Mouse (Mus musculus) heart, postnatal 36 days (tissue): Measurements from ENCODE around the gene Tap1. TPM values are rescaled to one million over a fixed set of nuclear protein-coding genes. Genes with fewer than 3 reads are reported as not detected.
A peak's percentile ranks its signal among the peaks of the same experiment; 100 is the strongest.
"Not testable (repeated sequence)": the region's sequence is repeated elsewhere in the genome, so short reads cannot be mapped to it uniquely, and the experiment has no call there.

Source experiments
- DNase-seq, 2 experiments: peaks; one replicate each; pipeline ENCODE4 v3.0.0; 2021 to 2022
- intact Hi-C: fragments of 180-260 bp; cut with DNase I; formaldehyde crosslinking; loops from one replicate; pipeline ENCODE4 v1.15.1; 2025
- total RNA-seq, 2 experiments: library from RNA; stranded (reverse); gene quantifications; 2 replicates each; pipeline ENCODE4 v1.2.3; 2021

The Tap1 gene
- 1 to 10 TPM; 4.1 to 7.0 TPM for total RNA-seq

DNA sequence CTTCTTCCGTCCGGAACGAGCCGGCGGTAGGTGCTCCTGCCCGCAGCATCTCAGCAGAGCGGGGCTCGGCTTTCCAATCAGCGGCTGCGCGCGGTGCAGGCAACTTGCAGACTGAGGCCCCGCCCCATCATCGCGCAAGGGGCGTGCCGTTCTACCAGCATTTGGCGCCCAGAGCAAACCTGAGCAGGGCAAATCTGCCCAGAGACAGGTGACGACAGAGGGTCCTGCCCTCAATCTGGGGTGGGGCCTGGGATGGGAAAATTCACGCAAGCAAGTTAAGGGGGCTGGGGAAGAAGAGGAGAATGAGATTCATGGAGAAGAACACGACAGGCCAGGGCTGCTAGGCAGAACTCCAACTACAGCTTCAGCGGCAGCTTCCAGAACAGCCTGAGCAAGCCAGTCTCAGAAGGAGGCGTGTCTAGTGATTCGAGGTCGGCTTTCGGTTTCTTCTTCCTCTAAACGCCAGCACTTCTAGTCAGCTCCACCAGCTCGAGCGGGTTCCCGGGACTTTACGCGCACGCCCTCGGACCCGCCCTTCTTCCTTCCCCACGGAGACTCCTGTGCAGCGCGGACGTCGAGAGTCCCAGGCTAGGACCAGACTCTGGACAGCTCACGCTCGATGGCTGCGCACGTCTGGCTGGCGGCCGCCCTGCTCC, at the start of gene Tap1, which contains the start of gene Psmb9:
Tap1 (plus strand) TSS at position 293 of the 656 bp plus-strand sequence.
Psmb9 (minus strand) TSS at position 504 of the 656 bp plus-strand sequence.
- intact Hi-C loops, result loop anchor here (1.0 to 5.0 kb wide), 4 partner anchors 11 to 50 kb away; partner anchors contain the start of gene H2-Ob

GRCm38 (mm10) chr17:34137601-34138000, 49.8 kb upstream of the Tap1 start:
- no peak for DNase-seq
- intact Hi-C loops, result no loop called here

More for the DNA sequence above, at the start of gene Tap1, which contains the start of gene Psmb9:
- DNase-seq, result peak; percentile 99 to 100

DNA sequence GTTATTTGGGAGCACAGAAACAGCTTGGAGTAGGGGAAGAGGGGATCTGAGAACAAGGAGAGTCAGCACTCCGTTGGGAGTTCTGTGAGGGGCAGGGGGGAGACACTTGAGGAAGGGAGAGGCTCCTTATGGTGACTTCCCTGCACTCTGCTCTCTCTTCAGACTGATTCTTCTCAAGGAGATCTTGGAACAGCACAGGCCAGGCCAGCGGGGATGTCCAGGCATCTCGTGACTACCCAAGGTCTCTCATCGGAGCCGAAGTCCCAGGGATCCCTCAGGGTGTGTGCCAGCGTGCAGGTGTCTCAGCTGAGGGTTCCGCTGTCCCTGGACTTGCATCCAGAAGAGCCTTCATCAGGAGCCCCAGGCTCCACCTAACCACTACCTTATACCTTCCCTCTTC, 48.7 kb upstream of the Tap1 start:
- intact Hi-C loops, result no loop called here
- DNase-seq, result no peak

DNA sequence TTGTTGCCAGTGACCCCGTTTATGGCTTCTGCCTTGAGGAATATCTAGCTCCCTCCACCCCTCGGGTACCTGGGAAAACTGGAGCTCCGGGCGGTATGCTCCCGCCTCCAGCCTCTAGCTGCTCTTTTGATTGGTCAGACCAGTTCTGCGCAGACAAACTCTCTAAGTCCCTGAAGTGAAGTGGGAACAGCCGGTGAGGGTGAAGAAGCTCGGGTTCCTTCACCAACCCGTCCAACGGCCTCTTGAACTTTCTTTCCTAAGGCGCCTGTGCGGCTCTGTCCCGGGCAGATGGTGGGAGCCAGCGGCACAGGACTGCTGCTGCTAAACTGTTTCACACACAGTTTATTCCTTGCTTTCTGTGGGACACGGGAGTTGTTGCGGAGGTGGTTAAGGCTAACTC, 47.9 kb upstream of the Tap1 start:
- DNase-seq, result no peak
- intact Hi-C loops, result no loop called here

GRCm38 (mm10) chr17:34140240-34140639, 47.1 kb upstream of the Tap1 start:
- intact Hi-C loops, result no loop called here
- DNase-seq, result no peak

DNA sequence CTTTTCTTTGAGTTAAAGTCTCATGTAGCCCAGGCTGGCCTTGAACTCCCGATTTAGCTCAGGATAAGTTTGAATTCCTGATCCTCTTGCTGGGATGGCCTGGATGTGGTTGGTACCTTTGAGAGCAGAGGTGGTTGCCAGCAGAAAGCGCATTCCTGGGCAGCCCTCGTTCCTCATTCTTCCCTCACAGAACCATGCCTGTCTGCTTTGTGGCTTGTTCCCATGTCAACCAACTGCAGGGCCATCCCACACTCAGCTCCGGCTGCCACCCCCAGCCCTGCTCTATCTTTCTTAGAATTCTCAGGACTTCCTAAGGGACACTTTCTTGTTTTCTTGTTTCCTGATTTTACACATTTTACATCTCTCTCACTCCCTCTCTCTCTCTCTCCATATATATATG, 45.9 kb upstream of the Tap1 start:
- intact Hi-C loops, result no loop called here
- DNase-seq, result no peak

GRCm38 (mm10) chr17:34142456-34143010, 44.8 kb upstream of the Tap1 start:
- intact Hi-C loops, result no loop called here
- DNase-seq, result no peak

GRCm38 (mm10) chr17:34143033-34143432, 44.3 kb upstream of the Tap1 start, which contains the start of gene H2-DMb2:
Gene H2-DMb2, plus strand, starts transcription at chr17:34143307.
- DNase-seq, result peak; percentile 63 to 64
- intact Hi-C loops, result no loop called here

DNA sequence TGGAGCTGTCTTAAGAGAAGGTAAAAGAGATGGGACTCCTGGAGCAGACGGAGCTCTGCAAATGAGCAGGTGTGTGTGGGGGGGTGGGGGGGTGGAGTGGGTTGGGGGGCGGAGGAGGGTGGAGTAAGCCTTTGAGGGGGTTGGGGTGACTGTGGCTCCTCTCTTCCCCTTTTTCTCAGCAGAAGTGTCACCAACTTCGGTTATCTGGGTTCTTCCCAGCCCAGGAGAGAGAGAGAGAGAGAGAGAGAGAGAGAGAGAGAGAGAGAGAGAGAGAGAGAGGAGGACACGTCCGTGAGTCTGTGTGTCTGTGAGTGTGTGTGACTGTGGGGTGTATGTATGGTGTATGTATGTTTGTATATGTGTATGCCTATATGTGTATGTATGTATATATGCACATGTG, 43.9 kb upstream of the Tap1 start:
- DNase-seq, result no peak
- intact Hi-C loops, result no loop called here

GRCm38 (mm10) chr17:34144221-34144620, 43.1 kb upstream of the Tap1 start:
- DNase-seq, intact Hi-C loops: not testable (repeated sequence)

DNA sequence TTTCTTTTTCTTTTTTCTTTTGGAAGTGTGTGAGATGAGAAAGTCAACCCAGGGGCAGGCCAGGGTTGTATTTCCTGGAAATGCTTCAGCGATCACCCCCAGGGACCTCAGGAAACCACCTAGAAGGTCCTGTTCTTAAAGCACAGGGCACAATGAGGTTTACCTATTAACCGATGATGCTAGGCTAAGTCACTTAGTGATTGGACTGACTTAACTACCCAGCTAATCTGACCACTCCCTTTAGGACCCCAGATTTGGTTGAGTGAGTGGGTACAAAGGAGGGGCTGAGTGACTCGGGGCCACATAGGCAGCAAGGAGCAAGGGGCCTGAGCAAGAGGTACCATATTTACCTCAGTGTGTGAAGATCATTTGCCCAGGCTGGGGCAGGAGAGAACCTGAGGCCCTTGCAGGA, 42.4 kb upstream of the Tap1 start:
- intact Hi-C loops, result loop anchor here (5.0 kb wide), 1 partner anchor 38 kb away; no protein-coding TSS in a partner anchor

GRCm38 (mm10) chr17:34152923-34153322, 34.4 kb upstream of the Tap1 start, which contains the start of gene H2-DMb1:
Gene H2-DMb1, plus strand, starts transcription at chr17:34153072.
- intact Hi-C loops, result no loop called here
- DNase-seq, result peak; percentile 35 to 42

More for the DNA sequence above, 42.4 kb upstream of the Tap1 start:
- DNase-seq, result no peak

DNA sequence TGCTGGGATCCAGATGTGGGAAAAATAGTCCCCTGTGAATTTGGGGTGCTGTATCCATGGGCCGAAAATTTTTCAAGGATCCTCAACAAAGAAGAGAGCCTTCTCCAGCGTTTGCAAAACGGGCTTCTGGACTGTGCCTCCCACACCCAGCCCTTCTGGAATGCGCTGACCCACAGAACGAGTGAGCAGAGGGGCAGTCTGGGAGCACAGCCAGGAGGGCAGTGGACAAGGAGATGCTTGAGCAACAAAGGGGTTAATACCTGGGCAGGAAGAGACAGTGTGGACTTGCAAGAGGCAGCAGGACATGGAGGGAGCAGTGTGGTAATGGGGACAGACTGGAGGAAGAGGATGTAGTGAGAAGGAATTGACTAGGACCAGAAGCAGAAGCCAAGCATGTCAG, 31.8 kb upstream of the Tap1 start:
- intact Hi-C loops, result no loop called here
- DNase-seq, result no peak

DNA sequence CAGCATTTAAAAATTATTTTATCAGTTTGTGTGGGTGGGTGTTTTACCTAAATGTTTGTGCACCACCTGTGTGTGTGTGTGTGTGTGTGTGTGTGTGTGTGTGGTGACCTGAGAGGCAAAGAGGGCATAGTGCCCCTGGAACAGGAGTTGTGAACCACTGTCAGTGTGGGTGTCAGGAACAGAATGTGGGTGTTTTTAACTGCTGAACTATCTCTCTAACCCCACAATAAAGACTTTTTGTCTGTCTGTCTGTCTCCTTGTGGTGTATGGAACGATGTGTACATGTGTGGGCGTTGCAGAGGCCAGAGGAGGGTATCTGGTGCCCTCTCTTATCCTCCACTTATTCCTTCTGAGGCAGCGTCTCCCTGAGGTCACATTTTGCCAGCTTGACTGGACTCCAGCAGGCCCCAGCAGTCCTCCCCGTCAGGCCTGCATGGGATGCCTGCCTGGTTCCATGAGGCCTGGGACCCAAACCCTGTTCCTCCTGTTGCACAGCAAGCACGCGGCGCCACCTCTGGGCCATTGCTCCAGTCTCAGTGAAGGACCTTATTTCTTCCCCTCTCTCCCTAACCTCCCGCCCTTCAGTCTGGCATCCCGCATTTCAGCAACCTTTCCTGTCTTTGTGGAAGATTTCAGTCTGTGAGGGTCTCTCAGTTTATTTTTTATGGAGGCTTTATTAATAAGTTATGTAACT, 23.0 kb upstream of the Tap1 start:
- no peak for DNase-seq
- intact Hi-C loops, result no loop called here

DNA sequence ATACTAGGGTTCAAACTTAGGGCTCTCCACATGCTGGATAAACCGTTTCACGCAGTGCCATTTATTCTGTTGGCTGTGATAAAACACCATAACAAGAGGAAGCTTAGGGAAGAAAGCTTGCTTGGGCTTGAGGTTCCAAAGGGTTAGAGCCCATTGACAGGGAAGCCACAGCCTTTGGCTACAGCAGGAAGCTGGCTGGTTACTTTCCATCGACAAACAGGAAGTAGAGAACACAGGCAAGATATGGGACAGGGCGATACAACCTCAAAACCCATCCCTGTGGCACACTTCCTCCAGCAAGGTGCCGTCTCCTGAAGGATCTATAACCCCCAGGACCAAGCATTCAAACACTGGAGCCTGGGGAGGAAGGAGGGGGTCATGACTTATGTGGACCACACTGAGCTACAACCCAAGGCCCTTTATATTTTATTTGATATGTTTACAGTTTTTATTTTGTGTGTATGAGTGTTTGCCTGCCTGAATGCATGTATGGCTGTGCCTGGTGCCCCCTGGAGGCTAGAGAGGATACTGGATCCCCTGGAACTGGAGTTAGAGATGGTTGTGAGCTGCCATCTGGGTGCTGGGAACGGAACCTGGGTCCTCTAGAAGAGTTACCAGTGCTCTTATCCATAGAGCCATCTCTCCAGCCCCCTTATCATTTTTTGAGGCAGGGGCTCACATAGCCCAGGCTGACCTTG, 22.2 kb upstream of the Tap1 start:
- no peak for DNase-seq
- intact Hi-C loops, result no loop called here

DNA sequence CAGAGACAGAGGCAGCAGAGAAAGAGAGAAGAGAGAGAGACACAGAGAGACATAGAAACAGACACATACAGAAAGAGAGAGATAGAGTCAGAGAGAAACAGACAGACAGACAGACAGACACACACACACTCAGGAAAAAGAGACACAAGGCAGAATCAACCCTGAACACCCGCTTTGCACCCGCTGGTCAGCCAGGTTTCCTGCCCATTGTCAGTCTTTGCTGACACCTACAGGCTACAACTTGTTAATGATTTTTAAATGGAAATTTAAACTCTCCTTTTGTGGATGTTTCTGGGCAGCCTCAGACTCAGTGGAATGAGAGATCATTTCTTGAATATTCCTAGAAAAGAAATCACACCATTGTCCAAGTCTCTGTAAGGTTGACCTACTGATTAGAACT, 18.1 kb upstream of the Tap1 start:
- intact Hi-C loops, result loop anchor here (1.0 to 2.0 kb wide), 3 partner anchors 34 to 92 kb away; no protein-coding TSS in a partner anchor
- DNase-seq, result peak; percentile 32 to 37

DNA sequence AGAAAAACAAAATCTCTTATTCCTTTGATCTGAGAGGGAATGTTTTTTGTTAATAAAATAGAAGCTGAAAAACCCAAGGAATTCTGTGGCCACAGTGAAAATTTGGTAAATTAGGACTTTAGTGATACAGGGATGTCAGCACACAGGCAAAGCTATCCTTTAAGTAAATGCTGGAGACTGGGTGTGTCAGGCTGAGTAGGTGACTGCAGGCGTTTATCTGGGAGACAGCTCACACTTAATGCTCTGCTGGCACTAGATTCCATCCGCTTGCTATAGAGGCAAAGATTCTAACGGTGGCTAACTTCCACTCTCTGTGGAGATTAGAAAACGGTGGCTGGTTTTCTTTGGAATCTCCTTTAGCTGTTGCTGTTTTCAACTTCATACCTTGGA, 16.9 kb upstream of the Tap1 start:
- intact Hi-C loops, result loop anchor here (1.0 to 5.0 kb wide), 4 partner anchors 34 to 177 kb away; no protein-coding TSS in a partner anchor
- no peak for DNase-seq

DNA sequence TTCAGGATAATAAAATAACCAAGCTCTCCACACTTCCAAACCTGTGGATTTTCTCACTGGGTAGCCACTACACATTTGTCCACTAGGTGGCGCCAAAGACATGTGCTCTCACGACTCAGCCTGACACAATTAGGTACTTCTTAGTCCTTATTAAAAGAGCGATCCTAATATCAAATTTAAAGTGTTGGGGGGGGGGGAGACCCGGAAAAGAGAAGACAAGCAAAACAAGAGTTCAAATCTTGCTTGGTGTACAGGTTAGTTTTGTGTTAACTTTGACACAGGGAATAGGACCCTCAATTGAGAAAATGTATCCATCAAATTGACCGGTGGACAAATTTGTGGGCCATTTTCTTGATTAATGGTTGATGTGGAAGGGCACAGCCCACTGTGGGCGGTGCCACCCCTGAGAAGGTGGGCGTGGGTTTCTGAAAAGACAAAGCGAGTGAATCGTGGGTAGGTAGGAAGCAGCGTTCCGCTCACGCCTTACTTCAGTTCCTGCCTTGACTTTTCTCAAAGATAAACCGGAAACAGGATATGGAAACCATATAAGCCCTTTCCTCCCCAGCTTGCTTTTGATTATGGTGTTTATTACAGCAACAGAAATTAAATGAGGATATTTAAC, 16.4 kb upstream of the Tap1 start:
- intact Hi-C loops, result loop anchor here (1.0 to 5.0 kb wide), 4 partner anchors 33 to 176 kb away; no protein-coding TSS in a partner anchor
- peak; percentile 83 to 88 for DNase-seq

- DNase-seq, result no peak
- intact Hi-C loops, result loop anchor here (2.0 to 5.0 kb wide), 3 partner anchors 14 to 175 kb away; partner anchors contain the start of genes Psmb9 and Tap1
Measured at GRCm38 (mm10) chr17:34172528-34172927, 14.8 kb upstream of the Tap1 start.

DNA sequence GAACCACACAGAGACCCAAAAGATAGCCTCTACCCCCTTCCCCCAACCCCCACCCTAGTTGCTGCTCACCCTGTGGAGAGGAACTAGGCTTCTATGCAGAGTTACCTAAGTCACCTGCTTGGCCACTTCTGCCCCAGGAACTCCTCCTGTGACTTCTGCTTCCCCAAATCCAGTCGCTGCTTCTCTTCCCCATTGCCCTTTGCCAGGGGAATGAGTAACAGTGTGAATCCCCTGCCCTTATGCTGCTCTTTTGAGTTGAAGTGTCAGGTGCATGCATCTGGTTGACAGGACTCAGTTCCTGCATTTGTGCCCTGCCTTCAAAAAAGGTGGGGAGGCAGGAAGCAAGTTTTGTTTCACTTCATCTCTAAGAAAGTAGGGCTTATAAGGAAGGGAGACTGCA, 13.3 kb upstream of the Tap1 start:
- no peak for DNase-seq
- intact Hi-C loops, result loop anchor here (5.0 kb wide), 2 partner anchors 138 to 173 kb away; no protein-coding TSS in a partner anchor
